Mouse (Mus musculus): ENCODE measurements at regions not wholly inside any gene's neighbourhood (a gene's known extent, or its start where the extent isn't known, plus 50 kb on each side); places are given as distances from the start of the nearest gene placed in this dataset.

DNA sequence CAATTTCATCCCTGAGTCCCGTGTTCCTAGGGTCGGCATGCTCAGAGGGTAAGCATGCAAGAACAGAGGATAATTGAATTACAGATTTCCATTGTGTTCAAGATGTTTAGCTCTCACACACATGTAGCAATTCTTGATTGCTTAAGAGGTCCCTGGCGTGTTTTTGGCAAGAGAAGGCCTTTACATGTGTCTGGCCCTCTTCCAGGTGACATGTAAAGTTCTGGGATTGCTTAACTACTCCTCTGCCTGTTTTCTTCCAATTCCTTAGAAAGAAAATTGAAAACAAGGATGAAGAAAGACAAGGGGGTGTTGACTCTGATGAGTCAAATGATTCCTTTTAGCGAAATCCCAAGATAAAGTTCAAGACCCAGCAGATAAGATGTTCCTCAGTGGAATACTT is 285.1 kb downstream of the Lyplal1 start:
- Histone ChIP-seq H3K4me3 (no peak overlapping the region), H3K9me3 (no peaks in the 10 kb centered on the region), H3K36me3 (no peaks in the 10 kb centered on the region), H3K27ac (no peak overlapping the region), H3K27me3 (ENCODE audit: insufficient read depth, poor library complexity, severe bottlenecking) (no peaks in the 10 kb centered on the region), H3K4me1 (no peaks in the 10 kb centered on the region; the same call in 1 of the 2 replicates)
- no peak for DNase-seq (ENCODE audit: low spot score)
- WGBS = 78% methylated on average over 4 of the region's 4 CpGs

DNA sequence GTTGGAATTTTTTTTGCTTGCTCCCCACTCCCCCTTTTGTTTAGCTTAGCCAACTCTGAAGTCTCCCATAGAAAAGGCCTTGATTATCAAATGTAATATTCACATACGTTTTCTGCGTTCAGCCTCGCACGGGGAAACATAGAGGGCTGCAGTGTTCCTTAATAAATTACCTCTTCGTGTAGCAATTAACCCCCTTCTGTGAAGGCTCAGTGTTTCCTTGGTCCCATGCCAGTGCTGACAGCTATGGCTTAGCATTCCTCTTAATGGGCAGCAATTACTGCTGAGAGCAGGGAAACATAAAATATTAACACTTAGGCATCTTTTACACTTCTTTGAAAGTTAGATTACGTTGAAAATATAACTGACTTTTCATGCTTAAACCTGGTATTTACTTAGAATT is 282.9 kb downstream of the Lyplal1 start:
- 77% methylated on average over 6 of the region's 6 CpGs for WGBS
- Histone ChIP-seq H3K4me1 (no peaks in the 10 kb centered on the region; the same call in 1 of the 2 replicates), H3K9me3 (no peaks in the 10 kb centered on the region), H3K36me3 (no peaks in the 10 kb centered on the region), H3K27ac (no peak overlapping the region), H3K4me3 (no peak overlapping the region), H3K27me3 (ENCODE audit: insufficient read depth, poor library complexity, severe bottlenecking) (no peaks in the 10 kb centered on the region)
- no peak for DNase-seq (ENCODE audit: low spot score)

DNA sequence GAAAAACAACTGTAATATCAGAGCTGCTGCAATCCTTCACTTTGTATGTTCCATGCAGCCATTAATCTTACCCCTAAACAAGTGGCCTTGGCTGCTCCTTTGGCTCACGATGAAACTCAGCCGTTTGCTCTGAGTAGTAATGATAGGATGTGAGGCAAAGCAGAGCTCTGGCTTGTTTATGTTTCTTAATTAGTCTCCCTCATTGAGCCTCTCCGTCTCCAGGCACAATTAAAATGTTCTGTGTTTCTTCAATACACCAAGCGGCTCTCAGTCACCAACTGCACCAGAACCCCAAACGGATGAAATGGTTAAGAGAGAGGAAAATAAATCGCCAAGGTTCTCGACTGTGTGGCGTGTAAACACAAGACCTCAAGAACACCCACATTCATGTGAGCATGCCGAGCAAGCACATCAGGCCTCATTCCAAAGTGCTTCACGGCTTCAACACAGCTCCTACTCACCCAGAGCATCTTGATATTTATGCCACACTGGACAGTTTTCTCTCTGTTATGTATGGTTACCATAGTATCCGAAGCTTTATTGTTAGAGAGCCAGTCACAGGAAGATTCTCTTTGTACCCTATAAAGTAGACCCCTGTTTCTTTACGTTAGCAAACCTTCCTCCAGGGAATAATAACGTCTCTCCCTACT is 280.4 kb downstream of the Lyplal1 start:
- no peaks in the 10 kb centered on the region; the same call in 1 of the 2 replicates for H3K4me1 ChIP-seq
- no peaks in the 10 kb centered on the region for H3K27me3 ChIP-seq (ENCODE audit: insufficient read depth, poor library complexity, severe bottlenecking)
- DNase-seq (ENCODE audit: low spot score) = no peak
- H3K36me3 ChIP-seq = no peaks in the 10 kb centered on the region
- no peak overlapping the region for H3K4me3 ChIP-seq
- H3K27ac ChIP-seq = no peak overlapping the region
- WGBS = 57% methylated on average over 13 of the region's 13 CpGs
- no peaks in the 10 kb centered on the region for H3K9me3 ChIP-seq

GRCm38 (mm10) chr1:185842481-185842880 is 274.6 kb downstream of the Lyplal1 start:
- H3K9me3 ChIP-seq = no peaks in the 10 kb centered on the region
- no peaks in the 10 kb centered on the region for H3K27me3 ChIP-seq (ENCODE audit: insufficient read depth, poor library complexity, severe bottlenecking)
- DNase-seq (ENCODE audit: low spot score) = no peak
- 83% methylated on average over 12 of the region's 12 CpGs for WGBS
- no peak overlapping the region for H3K27ac ChIP-seq
- H3K4me3 ChIP-seq = no peak overlapping the region
- no peaks in the 10 kb centered on the region for H3K4me1 ChIP-seq
- H3K36me3 ChIP-seq = no peaks in the 10 kb centered on the region

- Histone ChIP-seq H3K9me3 (no peaks in the 10 kb centered on the region), H3K27me3 (ENCODE audit: insufficient read depth, poor library complexity, severe bottlenecking) (no peaks in the 10 kb centered on the region), H3K4me1 (peaks cover 4% of the 10 kb centered on the region; the same call in 1 of the 2 replicates), H3K4me3 (no peak overlapping the region), H3K27ac (no peak overlapping the region), H3K36me3 (no peaks in the 10 kb centered on the region)
- no peak for DNase-seq (ENCODE audit: low spot score)
- WGBS = 88% methylated on average over 6 of the region's 6 CpGs
These were observed 269.9 kb downstream of the Lyplal1 start for GRCm38 (mm10) chr1:185847161-185847560.

GRCm38 (mm10) chr1:185850590-185850989 is 266.5 kb downstream of the Lyplal1 start:
- Histone ChIP-seq H3K9me3 (no peaks in the 10 kb centered on the region), H3K27me3 (ENCODE audit: insufficient read depth, poor library complexity, severe bottlenecking) (no peaks in the 10 kb centered on the region), H3K27ac (no peak overlapping the region), H3K4me1 (peaks cover 4% of the 10 kb centered on the region; the same call in 1 of the 2 replicates), H3K36me3 (no peaks in the 10 kb centered on the region), H3K4me3 (no peak overlapping the region)
- DNase-seq (ENCODE audit: low spot score) = no peak

GRCm38 (mm10) chr1:185851262-185851893 is 265.7 kb downstream of the Lyplal1 start:
- Histone ChIP-seq H3K27ac (no peak overlapping the region), H3K27me3 (ENCODE audit: insufficient read depth, poor library complexity, severe bottlenecking) (no peaks in the 10 kb centered on the region), H3K36me3 (no peaks in the 10 kb centered on the region), H3K4me1 (peaks cover 4% of the 10 kb centered on the region; the same call in 1 of the 2 replicates), H3K9me3 (no peaks in the 10 kb centered on the region), H3K4me3 (no peak overlapping the region)
- DNase-seq (ENCODE audit: low spot score) = no peak
- 78% methylated on average over 5 of the region's 5 CpGs for WGBS

GRCm38 (mm10) chr1:185861692-185862091 is 255.4 kb downstream of the Lyplal1 start:
- H3K27me3 ChIP-seq (ENCODE audit: insufficient read depth, poor library complexity, severe bottlenecking) = no peaks in the 10 kb centered on the region
- H3K27ac ChIP-seq = no peak overlapping the region
- DNase-seq (ENCODE audit: low spot score) = no peak
- H3K4me3 ChIP-seq = no peak overlapping the region
- H3K9me3 ChIP-seq = no peaks in the 10 kb centered on the region
- peaks cover 3% of the 10 kb centered on the region; the same call in 1 of the 2 replicates for H3K4me1 ChIP-seq
- H3K36me3 ChIP-seq = no peaks in the 10 kb centered on the region
- WGBS = 44% methylated on average over 4 of the region's 4 CpGs

DNA sequence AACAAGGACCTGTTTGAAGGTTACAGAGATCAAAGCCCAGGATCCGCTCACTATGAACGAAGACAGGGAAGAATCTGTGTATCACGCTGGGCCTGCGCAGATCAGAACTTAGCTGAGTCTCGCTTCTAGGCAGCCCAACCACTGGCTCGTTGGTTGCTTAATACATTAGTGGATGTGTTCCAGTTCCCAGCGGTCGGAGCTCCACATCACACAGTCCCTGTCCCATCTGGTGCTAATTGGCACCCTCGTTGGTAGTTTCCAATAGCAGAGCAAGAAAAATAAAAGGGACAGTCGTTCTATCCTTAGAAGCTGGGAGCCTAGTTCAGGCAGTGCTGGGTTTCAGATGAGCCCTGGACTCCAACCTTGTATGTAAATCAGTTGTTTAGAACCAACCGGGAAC is 251.2 kb downstream of the Lyplal1 start:
- WGBS = 86% methylated on average over 11 of the region's 11 CpGs

DNA sequence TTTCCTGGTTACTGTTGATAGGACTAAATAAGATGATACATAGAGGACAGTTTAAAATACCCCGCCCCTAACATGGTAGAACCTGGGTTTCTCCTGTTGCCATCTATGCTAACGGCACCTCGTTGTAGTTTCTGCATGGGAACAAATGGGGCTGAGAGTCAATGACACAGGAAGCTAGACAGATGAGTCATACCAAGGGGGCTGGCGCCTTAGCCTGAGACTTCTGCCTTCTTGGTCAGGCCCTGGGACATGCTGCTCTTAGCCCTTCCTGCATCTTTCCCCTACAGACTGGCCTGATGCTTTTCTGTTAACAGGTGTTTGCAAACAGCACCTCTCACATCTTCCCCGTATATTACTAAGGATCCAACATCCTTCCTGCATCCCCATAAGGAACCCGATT is 250.5 kb downstream of the Lyplal1 start:
- no peaks in the 10 kb centered on the region for H3K36me3 ChIP-seq
- no peaks in the 10 kb centered on the region for H3K27me3 ChIP-seq (ENCODE audit: insufficient read depth, poor library complexity, severe bottlenecking)
- H3K4me3 ChIP-seq = no peak overlapping the region
- WGBS = 81% methylated on average over 6 of the region's 6 CpGs
- H3K4me1 ChIP-seq = peaks cover 1% of the 10 kb centered on the region; the same call in 1 of the 2 replicates
- peak; percentile 53 for DNase-seq (ENCODE audit: low spot score)
- no peaks in the 10 kb centered on the region for H3K9me3 ChIP-seq
- no peak overlapping the region for H3K27ac ChIP-seq

More for the DNA sequence above, 251.2 kb downstream of the Lyplal1 start:
- DNase-seq (ENCODE audit: low spot score) = peak; percentile 63
- H3K27ac ChIP-seq = no peak overlapping the region
- no peak overlapping the region for H3K4me3 ChIP-seq
- no peaks in the 10 kb centered on the region for H3K36me3 ChIP-seq
- H3K27me3 ChIP-seq (ENCODE audit: insufficient read depth, poor library complexity, severe bottlenecking) = no peaks in the 10 kb centered on the region
- H3K4me1 ChIP-seq = peaks cover 3% of the 10 kb centered on the region; the same call in 1 of the 2 replicates
- H3K9me3 ChIP-seq = no peaks in the 10 kb centered on the region

GRCm38 (mm10) chr1:185867018-185867417 is 250.1 kb downstream of the Lyplal1 start:
- peak; percentile 68 for DNase-seq (ENCODE audit: low spot score)
- H3K9me3 ChIP-seq = no peaks in the 10 kb centered on the region
- no peaks in the 10 kb centered on the region for H3K36me3 ChIP-seq
- H3K27me3 ChIP-seq (ENCODE audit: insufficient read depth, poor library complexity, severe bottlenecking) = no peaks in the 10 kb centered on the region
- 77% methylated on average over 4 of the region's 4 CpGs for WGBS
- H3K4me1 ChIP-seq = no peaks in the 10 kb centered on the region
- H3K27ac ChIP-seq = no peak overlapping the region
- H3K4me3 ChIP-seq = no peak overlapping the region

DNA sequence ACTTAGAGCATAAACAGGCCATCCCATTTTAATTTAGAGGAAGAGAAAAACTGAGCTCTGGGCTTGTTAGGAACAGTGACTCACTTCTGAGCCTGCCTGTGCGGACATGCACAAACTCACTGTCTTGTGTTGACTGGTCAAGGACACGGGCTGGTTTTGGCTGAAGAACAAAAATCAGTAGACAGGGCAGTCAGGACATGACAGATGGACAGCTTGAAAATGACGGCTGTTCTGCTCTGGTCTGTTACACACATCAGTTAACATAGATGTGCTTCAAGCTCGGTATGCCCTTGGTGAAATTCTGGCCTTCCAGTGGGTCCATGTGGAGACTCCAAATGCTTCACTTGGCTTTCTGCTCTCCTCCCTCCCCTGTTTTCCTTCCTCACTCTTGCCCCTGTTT is 248.4 kb downstream of the Lyplal1 start:
- peak; percentile 77 for DNase-seq (ENCODE audit: low spot score)
- 77% methylated on average over 4 of the region's 4 CpGs for WGBS
- H3K27ac ChIP-seq = no peak overlapping the region

GRCm38 (mm10) chr1:185887031-185887430 is 230.1 kb downstream of the Lyplal1 start:
- H3K4me1 ChIP-seq = peaks cover 6% of the 10 kb centered on the region; the same call in 1 of the 2 replicates
- 78% methylated on average over 1 of the region's 1 CpGs for WGBS
- no peak overlapping the region for H3K27ac ChIP-seq
- H3K36me3 ChIP-seq = no peaks in the 10 kb centered on the region
- DNase-seq (ENCODE audit: low spot score) = no peak
- no peak overlapping the region for H3K4me3 ChIP-seq
- no peaks in the 10 kb centered on the region for H3K27me3 ChIP-seq (ENCODE audit: insufficient read depth, poor library complexity, severe bottlenecking)
- no peaks in the 10 kb centered on the region for H3K9me3 ChIP-seq

More for the DNA sequence above, 248.4 kb downstream of the Lyplal1 start:
- Histone ChIP-seq H3K4me3 (no peak overlapping the region), H3K4me1 (no peaks in the 10 kb centered on the region), H3K36me3 (no peaks in the 10 kb centered on the region), H3K27me3 (ENCODE audit: insufficient read depth, poor library complexity, severe bottlenecking) (no peaks in the 10 kb centered on the region), H3K9me3 (no peaks in the 10 kb centered on the region)

Measured in heart, embryonic 10.5 days (tissue).